Mouse (Mus musculus) lung, postnatal 10 days (tissue): ENCODE measurements around the gene Xpo6.

ENCODE experiments used
- DNase-seq: peaks from one replicate; pipeline ENCODE4 v3.0.0; 2021

The Xpo6 gene

GRCm38 (mm10) chr7:126191471-126191870 is 8.8 kb downstream of the Xpo6 start:
- DNase-seq = no peak

- DNase-seq = no peak
Observed at GRCm38 (mm10) chr7:126189517-126189916, 10.8 kb downstream of the Xpo6 start.

- no peak for DNase-seq
Observed at GRCm38 (mm10) chr7:126185999-126186398, 14.3 kb downstream of the Xpo6 start.

GRCm38 (mm10) chr7:126183583-126183982 is 16.7 kb downstream of the Xpo6 start:
- DNase-seq = no peak

GRCm38 (mm10) chr7:126181487-126181886 is 18.8 kb downstream of the Xpo6 start:
- DNase-seq = no peak

- peak; percentile 38 for DNase-seq
Observed at GRCm38 (mm10) chr7:126180956-126181355, 19.3 kb downstream of the Xpo6 start.

- no peak for DNase-seq
Observed at GRCm38 (mm10) chr7:126178804-126179203, 21.5 kb downstream of the Xpo6 start.

GRCm38 (mm10) chr7:126175999-126176398 is 24.3 kb downstream of the Xpo6 start:
- DNase-seq = no peak

GRCm38 (mm10) chr7:126175456-126175855 is 24.8 kb downstream of the Xpo6 start:
- no peak for DNase-seq

GRCm38 (mm10) chr7:126174863-126175262 is 25.4 kb downstream of the Xpo6 start:
- DNase-seq = no peak

GRCm38 (mm10) chr7:126172001-126172400 is 28.3 kb downstream of the Xpo6 start:
- no peak for DNase-seq

GRCm38 (mm10) chr7:126168584-126168983 is 31.7 kb downstream of the Xpo6 start:
- no peak for DNase-seq

GRCm38 (mm10) chr7:126167426-126167825 is 32.9 kb downstream of the Xpo6 start:
- no peak for DNase-seq

GRCm38 (mm10) chr7:126166571-126166970 is 33.7 kb downstream of the Xpo6 start:
- DNase-seq = no peak

GRCm38 (mm10) chr7:126158238-126158637 is 42.1 kb downstream of the Xpo6 start:
- no peak for DNase-seq

GRCm38 (mm10) chr7:126155746-126156145 is 44.6 kb downstream of the Xpo6 start:
- no peak for DNase-seq

- no peak for DNase-seq
Observed at GRCm38 (mm10) chr7:126154731-126155130, 45.6 kb downstream of the Xpo6 start.

GRCm38 (mm10) chr7:126152324-126152723 is 48.0 kb downstream of the Xpo6 start:
- no peak for DNase-seq

GRCm38 (mm10) chr7:126146156-126146555 is 54.1 kb downstream of the Xpo6 start:
- no peak for DNase-seq

GRCm38 (mm10) chr7:126144364-126144763 is 55.9 kb downstream of the Xpo6 start:
- no peak for DNase-seq

GRCm38 (mm10) chr7:126137850-126138249 is 62.5 kb downstream of the Xpo6 start:
- DNase-seq = no peak

GRCm38 (mm10) chr7:126135391-126135790 is 64.9 kb downstream of the Xpo6 start:
- DNase-seq = no peak

- peak; percentile 6 for DNase-seq
Observed at GRCm38 (mm10) chr7:126134634-126135321, 65.5 kb downstream of the Xpo6 start.

GRCm38 (mm10) chr7:126127673-126128072 is 72.6 kb downstream of the Xpo6 start:
- DNase-seq = no peak

GRCm38 (mm10) chr7:126126502-126126901 is 73.8 kb downstream of the Xpo6 start:
- DNase-seq = no peak
